Mouse (Mus musculus) brain, embryonic 14.5 days (tissue): Measurements from ENCODE around the gene Dcpp3.
"Not testable (repeated sequence)": the region's sequence is repeated elsewhere in the genome, so short reads cannot be mapped to it uniquely, and the experiment has no call there.

Experiments
- CTCF ChIP-seq: fragments of 200-500 bp; IDR thresholded peaks from 2 replicates; pipeline ENCODE4 v1.5.1; 2012; ENCODE audit warnings: inconsistent platforms, mild to moderate bottlenecking, moderate library complexity, borderline replicate concordance; ENCODE audit not compliant: insufficient read depth, insufficient read length; ENCODE audit errors: extremely low read depth
- POLR2A ChIP-seq: fragments of 200-500 bp; IDR thresholded peaks from 2 replicates; pipeline ENCODE4 v1.6.1; 2012; ENCODE audit warnings: mild to moderate bottlenecking, inconsistent platforms, borderline replicate concordance; ENCODE audit not compliant: poor library complexity, insufficient read depth, insufficient read length, severe bottlenecking; ENCODE audit errors: extremely low read depth

DNA sequence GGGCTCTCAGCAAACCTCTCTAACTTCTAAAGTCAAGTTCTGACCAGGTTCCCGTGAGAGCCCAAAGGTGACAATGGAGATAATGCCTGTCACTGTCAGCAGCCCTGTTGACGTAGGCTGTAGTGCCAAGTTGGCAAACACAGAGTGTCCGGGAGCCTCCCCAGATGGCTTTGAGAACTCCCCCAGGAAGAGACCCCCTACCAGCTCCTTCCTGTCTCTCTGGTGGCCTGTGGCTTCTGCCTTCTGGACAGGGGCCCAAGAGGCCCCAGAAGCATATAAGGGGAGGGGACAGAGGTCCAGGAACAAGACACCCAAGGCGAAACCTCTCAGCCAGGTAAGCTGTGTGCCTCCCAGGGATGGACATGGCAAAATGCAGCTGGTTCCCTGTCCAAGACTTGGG lies 36.7 kb upstream of the Dcpp3 start, which contains the start of the genes Dcpp1 and Dcpp2:
- not testable (repeated sequence) for TF ChIP-seq CTCF, POLR2A
